Mouse (Mus musculus): ENCODE measurements around the gene Ndufs7. TPM values are rescaled to one million over a fixed set of nuclear protein-coding genes. Genes with fewer than 3 reads are reported as not detected.

Gene Ndufs7
- polyA plus RNA-seq, 1 experiment from 2014 or later: 272 TPM

- peaks cover 57% of the 10 kb centered on the region for H3K36me3 ChIP-seq (ENCODE audit: control insufficient read depth, insufficient read depth)
- no peaks in the 10 kb centered on the region for H3K27me3 ChIP-seq (replicated peaks; ENCODE audit: control insufficient read depth, insufficient read depth, low read length)
- ATAC-seq: no peak; the same call in 1 of the 2 replicates
- 74% methylated on average over 8 of the region's 8 CpGs for WGBS
- no peaks in the 10 kb centered on the region for H3K4me1 ChIP-seq (replicated peaks; ENCODE audit: control insufficient read depth, insufficient read depth, low read length)
- no peaks in the 10 kb centered on the region for H3K9me3 ChIP-seq (ENCODE audit: control insufficient read depth, low read length)
- no peak overlapping the region for H3K4me3 ChIP-seq (replicated peaks; ENCODE audit: low read length)
- no peak overlapping the region for H3K4me2 ChIP-seq (ENCODE audit: low read length)
- H3K9ac ChIP-seq (replicated peaks; ENCODE audit: low read depth, low read length): no peak overlapping the region
- no peak overlapping the region for H3K27ac ChIP-seq (ENCODE audit: low read length)
Measured at GRCm38 (mm10) chr10:80281921-80282371, 33.0 kb downstream of the Ndufs7 start.

- WGBS: 89% methylated on average over 20 of the region's 20 CpGs
- peaks cover 53% of the 10 kb centered on the region for H3K36me3 ChIP-seq (ENCODE audit: control insufficient read depth, insufficient read depth)
- no peak for ATAC-seq
- H3K9ac ChIP-seq (replicated peaks; ENCODE audit: low read depth, low read length): no peak overlapping the region
- H3K4me3 ChIP-seq (replicated peaks; ENCODE audit: low read length): no peak overlapping the region
- H3K4me2 ChIP-seq (ENCODE audit: low read length): no peak overlapping the region
- H3K27ac ChIP-seq (ENCODE audit: low read length): no peak overlapping the region
- H3K4me1 ChIP-seq (replicated peaks; ENCODE audit: control insufficient read depth, insufficient read depth, low read length): no peaks in the 10 kb centered on the region
- no peaks in the 10 kb centered on the region for H3K27me3 ChIP-seq (replicated peaks; ENCODE audit: control insufficient read depth, insufficient read depth, low read length)
- H3K9me3 ChIP-seq (ENCODE audit: control insufficient read depth, low read length): no peaks in the 10 kb centered on the region
Measured at GRCm38 (mm10) chr10:80282481-80283441, 33.8 kb downstream of the Ndufs7 start.

GRCm38 (mm10) chr10:80285222-80286070 is 36.5 kb downstream of the Ndufs7 start:
- no peaks in the 10 kb centered on the region for H3K27me3 ChIP-seq (replicated peaks; ENCODE audit: control insufficient read depth, insufficient read depth, low read length)
- no peak for ATAC-seq
- no peak overlapping the region for H3K9ac ChIP-seq (replicated peaks; ENCODE audit: low read depth, low read length)
- 85% methylated on average over 9 of the region's 15 CpGs for WGBS
- no peak overlapping the region for H3K4me2 ChIP-seq (ENCODE audit: low read length)
- no peaks in the 10 kb centered on the region for H3K9me3 ChIP-seq (ENCODE audit: control insufficient read depth, low read length)
- H3K27ac ChIP-seq (ENCODE audit: low read length): no peak overlapping the region
- no peaks in the 10 kb centered on the region for H3K4me1 ChIP-seq (replicated peaks; ENCODE audit: control insufficient read depth, insufficient read depth, low read length)
- peaks cover 32% of the 10 kb centered on the region for H3K36me3 ChIP-seq (ENCODE audit: control insufficient read depth, insufficient read depth)
- H3K4me3 ChIP-seq (replicated peaks; ENCODE audit: low read length): no peak overlapping the region

GRCm38 (mm10) chr10:80288097-80288496 is 39.2 kb downstream of the Ndufs7 start:
- Histone ChIP-seq H3K9ac (replicated peaks; ENCODE audit: low read depth, low read length) (no peak overlapping the region), H3K27me3 (replicated peaks; ENCODE audit: control insufficient read depth, insufficient read depth, low read length) (no peaks in the 10 kb centered on the region), H3K9me3 (ENCODE audit: control insufficient read depth, low read length) (no peaks in the 10 kb centered on the region), H3K4me2 (ENCODE audit: low read length) (no peak overlapping the region), H3K4me1 (replicated peaks; ENCODE audit: control insufficient read depth, insufficient read depth, low read length) (peaks cover 7% of the 10 kb centered on the region), H3K4me3 (replicated peaks; ENCODE audit: low read length) (no peak overlapping the region), H3K36me3 (ENCODE audit: control insufficient read depth, insufficient read depth) (peaks cover 28% of the 10 kb centered on the region), H3K27ac (ENCODE audit: low read length) (no peak overlapping the region)
- no peak for ATAC-seq
- WGBS: 95% methylated on average over 12 of the region's 12 CpGs

GRCm38 (mm10) chr10:80288657-80289056 is 39.7 kb downstream of the Ndufs7 start:
- no peak overlapping the region for H3K9ac ChIP-seq (replicated peaks; ENCODE audit: low read depth, low read length)
- no peak overlapping the region for H3K27ac ChIP-seq (ENCODE audit: low read length)
- ATAC-seq: no peak
- WGBS: 75% methylated on average over 8 of the region's 8 CpGs
- no peak overlapping the region for H3K4me3 ChIP-seq (replicated peaks; ENCODE audit: low read length)
- no peak overlapping the region for H3K4me2 ChIP-seq (ENCODE audit: low read length)
- H3K4me1 ChIP-seq (replicated peaks; ENCODE audit: control insufficient read depth, insufficient read depth, low read length): peaks cover 12% of the 10 kb centered on the region
- no peaks in the 10 kb centered on the region for H3K9me3 ChIP-seq (ENCODE audit: control insufficient read depth, low read length)
- no peaks in the 10 kb centered on the region for H3K27me3 ChIP-seq (replicated peaks; ENCODE audit: control insufficient read depth, insufficient read depth, low read length)
- H3K36me3 ChIP-seq (ENCODE audit: control insufficient read depth, insufficient read depth): peaks cover 23% of the 10 kb centered on the region

GRCm38 (mm10) chr10:80292251-80293146 is 43.6 kb downstream of the Ndufs7 start, which contains the start of gene Rps15:
Gene Rps15 (plus strand): TSS chr10:80292453.
- Histone ChIP-seq H3K4me3 (replicated peaks; ENCODE audit: low read length) (peak within 1 kb of the TSS; percentile 87), H3K9me3 (ENCODE audit: control insufficient read depth, low read length) (no peaks in the 10 kb centered on the region), H3K27me3 (replicated peaks; ENCODE audit: control insufficient read depth, insufficient read depth, low read length) (no peaks in the 10 kb centered on the region), H3K9ac (replicated peaks; ENCODE audit: low read depth, low read length) (peak within 1 kb of the TSS; percentile 95), H3K36me3 (ENCODE audit: control insufficient read depth, insufficient read depth) (peaks cover 16% of the 10 kb centered on the region), H3K4me2 (ENCODE audit: low read length) (peak within 1 kb of the TSS; percentile 89), H3K27ac (ENCODE audit: low read length) (peak within 1 kb of the TSS; percentile 91), H3K4me1 (replicated peaks; ENCODE audit: control insufficient read depth, insufficient read depth, low read length) (peaks cover 40% of the 10 kb centered on the region)
- WGBS: under 1% methylated on average over 70 of the region's 72 CpGs
- peak; percentile 82 for ATAC-seq

GRCm38 (mm10) chr10:80293325-80293724 is 44.4 kb downstream of the Ndufs7 start:
- peaks cover 47% of the 10 kb centered on the region for H3K4me1 ChIP-seq (replicated peaks; ENCODE audit: control insufficient read depth, insufficient read depth, low read length)
- WGBS: 18% methylated on average over 14 of the region's 14 CpGs
- no peaks in the 10 kb centered on the region for H3K9me3 ChIP-seq (ENCODE audit: control insufficient read depth, low read length)
- peaks cover 11% of the 10 kb centered on the region for H3K36me3 ChIP-seq (ENCODE audit: control insufficient read depth, insufficient read depth)
- peak overlapping the region; percentile 87 for H3K4me3 ChIP-seq (replicated peaks; ENCODE audit: low read length)
- H3K27me3 ChIP-seq (replicated peaks; ENCODE audit: control insufficient read depth, insufficient read depth, low read length): no peaks in the 10 kb centered on the region
- peak overlapping the region; percentile 95 for H3K9ac ChIP-seq (replicated peaks; ENCODE audit: low read depth, low read length)
- H3K4me2 ChIP-seq (ENCODE audit: low read length): peak overlapping the region; percentile 89
- ATAC-seq: no peak
- no peak overlapping the region for H3K27ac ChIP-seq (ENCODE audit: low read length)

GRCm38 (mm10) chr10:80294311-80294710 is 45.4 kb downstream of the Ndufs7 start:
- Histone ChIP-seq H3K4me1 (replicated peaks; ENCODE audit: control insufficient read depth, insufficient read depth, low read length) (peaks cover 51% of the 10 kb centered on the region), H3K4me3 (replicated peaks; ENCODE audit: low read length) (no peak overlapping the region), H3K27ac (ENCODE audit: low read length) (no peak overlapping the region; the same call in 1 of the 2 replicates), H3K36me3 (ENCODE audit: control insufficient read depth, insufficient read depth) (peaks cover 11% of the 10 kb centered on the region), H3K9me3 (ENCODE audit: control insufficient read depth, low read length) (no peaks in the 10 kb centered on the region), H3K9ac (replicated peaks; ENCODE audit: low read depth, low read length) (no peak overlapping the region), H3K4me2 (ENCODE audit: low read length) (no peak overlapping the region), H3K27me3 (replicated peaks; ENCODE audit: control insufficient read depth, insufficient read depth, low read length) (no peaks in the 10 kb centered on the region)
- WGBS: 82% methylated on average over 4 of the region's 4 CpGs
- no peak for ATAC-seq
